Mouse (Mus musculus) splenic B cell, adult 2 months (primary cell): Measurements from ENCODE around the gene Mroh7.

Experiments
- DNase-seq: peaks from one replicate; pipeline ENCODE4 v3.0.0-alpha.2; 2011; ENCODE audit warnings: low read depth, low spot score
- H3K27me3 ChIP-seq: 2 replicates; pipeline ENCODE4 v1.6.1; 2012; ENCODE audit warnings: mild to moderate bottlenecking, low read length, moderate library complexity, mixed read lengths; ENCODE audit not compliant: control insufficient read depth, poor library complexity, insufficient read depth, severe bottlenecking
- H3K36me3 ChIP-seq: 2 replicates; pipeline ENCODE4 v1.6.1; 2012; ENCODE audit warnings: mild to moderate bottlenecking, low read length, moderate library complexity, mixed read lengths; ENCODE audit not compliant: control insufficient read depth, poor library complexity, insufficient read depth, severe bottlenecking

Mroh7 gene

GRCm38 (mm10) chr4:106633281-106634085 lies 97.2 kb downstream of the Mroh7 start:
- Histone ChIP-seq H3K36me3 (no peaks in the 10 kb centered on the region), H3K27me3 (no peaks in the 10 kb centered on the region)
- DNase-seq, result no peak

- no peak for DNase-seq
- Histone ChIP-seq H3K36me3 (no peaks in the 10 kb centered on the region), H3K27me3 (no peaks in the 10 kb centered on the region)
These were observed 98.4 kb downstream of the Mroh7 start for GRCm38 (mm10) chr4:106632313-106632712.
